Mouse (Mus musculus) kidney, postnatal 10 days (tissue): Measurements from ENCODE around the gene Dpp3.
"Not testable (repeated sequence)": the region's sequence is repeated elsewhere in the genome, so short reads cannot be mapped to it uniquely, and the experiment has no call there.

Source experiments
- DNase-seq: peaks from one replicate; pipeline ENCODE4 v3.0.0; 2021; ENCODE audit warnings: mixed read lengths

Dpp3 gene

DNA sequence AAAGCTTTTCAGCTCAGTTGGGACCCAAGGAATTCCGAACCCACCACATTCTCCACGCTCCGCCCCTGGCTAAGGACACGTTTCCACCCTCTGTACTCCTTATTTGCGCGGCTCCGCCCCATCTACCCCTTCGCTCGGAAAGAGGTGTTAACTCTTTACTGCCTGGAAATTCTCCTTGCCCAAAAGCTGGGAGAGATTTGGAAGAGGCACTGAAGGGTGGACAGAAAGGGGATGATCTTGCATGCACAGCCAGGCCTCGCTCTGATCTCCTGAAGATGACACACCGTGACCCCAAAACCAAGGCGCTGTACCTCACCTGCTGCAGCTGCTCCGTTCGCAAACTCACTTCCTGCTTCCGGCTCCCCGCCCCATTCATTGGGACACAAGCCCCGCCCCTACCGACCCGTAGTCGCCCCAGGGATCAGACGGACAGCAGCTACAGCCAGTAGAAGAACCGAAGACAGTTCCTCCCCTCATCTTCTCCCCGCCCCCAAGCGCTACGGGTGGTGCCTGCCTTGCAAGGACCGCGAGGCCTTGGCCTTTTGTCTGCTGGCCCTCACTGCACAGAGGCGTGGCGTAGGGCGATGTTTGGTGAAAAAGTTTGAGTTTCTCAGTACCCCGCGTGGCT, at the start of gene Dpp3:
TSS of gene Dpp3 (minus strand) at position 384 of the 628 bp plus-strand sequence.
- peak; percentile 100 for DNase-seq

DNA sequence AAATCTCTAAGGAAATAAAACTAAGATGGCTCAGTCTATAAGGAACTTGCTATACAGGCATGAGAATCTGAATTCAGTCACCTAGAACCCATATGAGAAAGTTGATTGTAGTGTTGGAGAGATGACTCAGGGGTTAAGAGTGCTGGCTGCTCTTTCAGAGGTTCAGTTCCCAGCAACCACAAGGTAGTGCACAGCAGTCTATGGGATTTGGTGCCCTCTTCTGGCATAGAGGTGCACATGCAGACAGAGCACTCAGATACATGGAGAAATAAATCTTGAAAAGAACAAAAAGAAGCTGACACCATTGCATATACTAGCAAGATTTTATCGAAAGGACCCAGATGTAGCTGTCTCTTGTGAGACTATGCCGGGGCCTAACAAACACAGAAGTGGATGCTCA, 40.1 kb upstream of the Dpp3 start:
- DNase-seq: no peak

DNA sequence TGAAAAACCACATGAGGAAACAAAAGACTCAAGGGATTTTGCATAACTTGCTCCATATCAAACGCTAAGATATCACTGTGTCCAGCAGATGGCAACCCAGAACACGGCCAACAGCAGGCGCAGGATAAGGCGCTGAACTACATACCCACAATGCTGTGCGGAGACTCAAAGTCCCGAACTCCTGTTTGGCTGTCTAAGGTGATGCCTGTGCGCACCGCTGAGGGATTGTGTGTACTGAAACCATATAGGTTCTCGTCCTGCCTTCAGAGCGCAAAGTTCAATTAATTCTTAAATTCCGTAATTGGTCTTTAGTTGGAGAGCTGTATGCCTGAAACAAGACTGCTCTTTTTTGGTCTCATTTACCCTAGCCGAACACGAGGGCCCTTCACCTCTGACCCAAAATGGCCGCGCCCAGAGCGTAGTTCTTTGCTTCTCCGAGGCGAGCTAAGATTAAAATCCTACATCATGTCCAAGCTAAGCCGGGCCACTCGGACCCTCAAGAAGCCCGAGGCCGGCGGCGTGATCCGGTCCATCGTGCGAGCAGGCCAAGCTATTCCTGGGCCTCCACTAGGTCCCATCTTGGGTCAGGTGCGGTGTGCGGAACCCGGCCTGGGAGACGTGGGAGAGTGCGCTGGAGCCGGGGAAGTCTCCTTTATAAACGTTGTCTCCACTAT, 34.0 kb upstream of the Dpp3 start, which contains the start of gene Mrpl11:
TSS of gene Mrpl11 (plus strand) at position 220 of the 674 bp plus-strand sequence.
- DNase-seq: peak; percentile 93

DNA sequence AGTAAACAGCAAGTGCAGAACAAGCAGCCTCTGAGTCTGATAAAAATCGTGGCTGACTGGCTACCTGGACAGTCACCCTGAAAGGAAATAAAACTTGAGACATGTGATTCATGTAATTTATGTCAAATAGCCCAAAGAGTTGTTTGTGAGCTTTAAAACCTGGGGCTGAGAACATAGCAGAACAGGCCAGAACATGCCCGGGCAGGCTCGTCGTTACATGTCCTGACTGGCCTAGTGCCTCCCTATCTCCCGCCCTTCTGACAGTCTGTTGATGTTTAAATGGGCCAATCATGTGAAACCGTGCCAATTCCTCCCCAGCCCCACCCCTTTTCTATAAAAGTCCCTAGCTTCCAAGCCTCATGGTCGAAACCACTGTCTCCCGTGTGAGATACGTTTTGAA, 20.6 kb upstream of the Dpp3 start:
- not testable (repeated sequence) for DNase-seq

DNA sequence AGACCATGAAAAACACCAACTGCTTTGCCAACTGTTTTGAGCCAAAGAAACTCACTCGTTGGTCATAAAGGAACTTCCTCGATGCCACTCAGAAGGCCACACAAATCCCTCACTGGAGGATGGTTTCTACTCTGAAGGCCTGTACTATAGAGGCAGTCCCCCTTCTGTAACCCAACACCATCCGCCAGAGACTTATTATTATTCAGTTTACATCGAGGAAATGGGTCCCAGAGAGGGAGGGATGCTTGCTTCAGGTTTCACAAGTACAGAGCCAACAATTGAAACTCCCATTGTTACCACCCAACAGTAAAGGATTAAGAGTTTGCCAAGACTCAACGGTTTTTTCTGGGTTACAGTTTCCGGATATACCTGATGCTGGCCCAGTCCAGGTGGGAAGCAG, 17.5 kb upstream of the Dpp3 start:
- no peak for DNase-seq

DNA sequence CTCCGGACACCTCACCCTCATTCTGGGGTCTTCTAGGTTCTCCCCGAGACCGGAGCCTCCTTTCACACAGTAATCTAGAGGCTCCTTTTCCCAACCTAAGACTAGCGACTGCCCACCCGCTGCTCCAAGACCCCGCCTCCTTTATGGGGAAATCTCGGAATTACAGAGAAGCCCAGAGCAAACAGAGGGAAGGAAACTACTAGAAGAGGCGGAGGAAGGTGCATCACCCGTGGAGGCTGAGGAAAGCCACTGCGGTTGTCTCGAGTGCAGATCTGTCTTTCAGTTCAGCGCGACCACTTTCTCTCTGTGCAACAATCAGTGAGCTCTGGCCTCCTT, 15.1 kb upstream of the Dpp3 start:
- no peak for DNase-seq

DNA sequence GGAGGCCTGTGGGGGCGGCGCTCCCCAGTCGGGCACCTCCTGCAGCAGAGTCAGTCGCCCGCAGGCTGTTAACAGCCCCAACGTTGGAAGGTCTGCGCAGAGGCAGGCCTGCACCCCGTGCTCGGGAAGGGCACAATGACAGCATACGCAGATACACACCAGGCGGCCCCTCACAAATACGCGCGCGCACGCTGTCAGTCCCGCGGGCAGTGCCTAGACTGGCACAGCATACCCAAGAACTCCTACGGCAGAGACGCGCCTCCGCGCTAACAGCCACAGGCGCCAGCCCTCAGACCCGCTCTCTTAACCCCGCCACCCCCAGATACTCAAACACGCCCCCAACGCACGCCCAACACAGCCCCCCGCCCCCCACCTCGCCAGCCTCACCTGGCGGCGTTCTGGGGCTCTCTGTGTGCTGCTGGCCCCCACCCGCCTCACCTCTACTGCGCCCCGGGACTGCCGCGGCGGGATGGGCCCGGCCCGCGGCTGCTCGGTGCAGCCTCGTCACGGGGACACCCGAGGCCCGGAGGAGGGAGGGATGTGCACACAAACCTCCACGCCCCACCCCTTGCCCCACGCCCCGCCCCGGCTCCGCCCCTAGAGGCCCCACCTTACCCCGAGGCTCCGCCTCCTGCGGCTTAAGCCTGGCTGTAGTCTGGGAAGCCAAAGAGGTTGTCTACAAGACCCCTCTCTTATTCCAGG, 14.6 kb upstream of the Dpp3 start, which contains the start of gene Peli3:
TSS of gene Peli3 (minus strand) at position 577 of the 702 bp plus-strand sequence.
- DNase-seq: peak; percentile 92

DNA sequence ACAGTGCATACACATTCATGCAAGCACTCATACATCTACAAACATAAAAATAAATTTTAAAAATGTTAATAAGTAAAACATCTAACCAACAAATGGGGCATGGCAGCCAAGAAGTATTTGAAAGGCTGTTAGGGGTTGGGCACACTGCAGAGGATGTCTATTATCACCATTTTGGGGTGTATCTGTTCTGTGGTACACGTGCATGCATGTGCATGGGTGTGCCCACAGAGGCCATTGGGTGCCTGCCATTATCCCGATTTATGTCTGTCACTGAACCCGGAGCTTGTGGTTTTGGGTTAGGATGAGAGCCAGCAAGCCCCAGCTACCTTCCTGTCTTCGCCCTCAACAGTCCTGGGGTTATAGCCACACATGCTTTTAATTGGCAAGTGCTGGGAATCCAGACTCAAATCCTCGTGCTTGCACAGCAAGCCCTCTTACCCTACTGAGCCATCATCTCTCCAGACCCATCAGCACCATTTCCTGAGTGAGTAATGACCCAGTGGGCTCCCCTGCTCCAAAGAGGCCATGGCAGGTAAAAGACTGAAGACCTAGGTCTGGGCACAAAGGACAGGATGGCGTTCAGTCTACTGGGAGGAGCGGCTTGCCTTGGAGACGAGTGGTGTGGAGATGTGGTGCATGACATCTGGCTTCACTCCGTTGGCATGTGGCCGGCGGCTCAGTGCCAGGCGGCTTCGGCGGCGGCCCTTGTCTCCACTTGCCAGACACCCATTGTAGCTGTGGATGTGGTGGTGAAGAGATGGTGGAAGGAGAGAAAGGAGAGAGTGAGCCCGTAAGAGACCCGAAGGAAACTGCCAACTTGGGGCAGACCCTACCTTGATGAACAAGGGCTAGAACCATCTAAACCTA, 9.6 kb upstream of the Dpp3 start:
- no peak for DNase-seq

DNA sequence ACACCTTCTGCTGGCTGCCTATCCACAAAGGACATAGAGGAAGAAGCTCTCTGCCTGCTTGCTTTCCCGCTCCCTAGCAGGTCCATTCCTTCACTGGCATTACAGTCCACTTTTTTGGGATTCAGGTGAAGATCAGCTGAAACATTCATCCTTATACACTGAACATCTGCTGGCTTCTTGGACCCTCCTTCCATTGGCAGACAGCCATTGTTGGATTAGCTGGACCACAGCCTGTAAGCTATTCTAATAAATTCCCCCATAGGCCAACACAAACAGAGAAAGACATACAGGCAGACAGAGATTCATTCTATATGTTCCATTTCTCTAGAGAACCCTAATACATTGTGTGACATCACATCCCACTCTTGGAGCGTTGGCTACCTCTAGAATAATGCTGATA, 8.8 kb upstream of the Dpp3 start:
- DNase-seq: no peak

DNA sequence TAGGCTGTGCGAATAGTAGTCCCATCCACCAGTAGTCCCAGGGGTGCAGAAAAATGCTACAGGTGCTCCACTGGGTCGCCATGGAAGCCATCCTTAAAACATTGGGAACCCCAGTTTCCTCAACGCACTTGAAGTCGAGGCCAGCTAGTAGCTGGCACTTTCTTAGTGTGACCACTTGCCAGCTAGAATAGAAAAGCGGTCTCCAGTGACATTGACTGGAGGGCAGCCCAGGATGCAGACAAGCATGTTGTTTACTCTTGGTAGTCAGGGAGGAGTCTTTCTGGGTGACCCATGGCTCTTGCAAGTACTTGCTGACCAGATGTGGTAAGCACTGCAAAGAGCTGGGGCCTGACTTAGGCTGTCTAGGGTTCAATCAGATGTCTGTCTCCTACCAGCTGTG, 694 bp upstream of the Dpp3 start:
- no peak for DNase-seq

DNA sequence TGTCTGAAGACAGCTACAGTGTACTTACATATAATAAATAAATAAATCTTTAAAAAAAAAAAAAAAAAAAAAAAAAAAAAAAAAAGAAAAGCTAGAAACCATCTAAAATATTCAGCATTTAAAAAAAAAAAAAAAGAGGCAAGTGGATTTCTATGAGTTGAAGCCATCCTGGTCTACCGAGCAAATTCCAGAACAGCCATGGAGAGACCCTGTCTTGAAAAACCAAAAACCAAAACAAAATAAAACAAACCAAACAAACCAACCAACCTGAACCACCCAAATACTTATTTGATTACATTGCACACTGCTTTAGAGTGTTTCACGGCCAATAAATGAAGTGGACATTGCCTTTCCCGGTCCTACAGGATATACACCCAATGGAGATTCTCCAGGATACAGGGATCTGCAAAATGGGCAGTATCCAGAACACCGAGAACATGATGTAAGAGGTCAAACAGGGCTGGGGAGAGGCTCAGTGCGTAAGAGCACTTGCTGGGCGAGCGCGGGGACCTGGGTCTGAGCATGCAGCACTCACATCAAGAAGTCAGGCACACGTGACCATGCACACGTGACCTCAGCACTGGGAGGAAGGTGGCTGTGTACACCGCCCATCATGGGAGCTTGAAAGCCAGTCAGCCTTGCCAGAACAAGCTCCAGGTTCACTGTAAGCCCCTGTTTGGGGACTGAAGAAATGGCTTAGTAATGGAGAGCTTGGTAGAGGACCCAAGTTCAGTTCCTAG, 2.8 kb downstream of the Dpp3 start:
- no peak for DNase-seq

DNA sequence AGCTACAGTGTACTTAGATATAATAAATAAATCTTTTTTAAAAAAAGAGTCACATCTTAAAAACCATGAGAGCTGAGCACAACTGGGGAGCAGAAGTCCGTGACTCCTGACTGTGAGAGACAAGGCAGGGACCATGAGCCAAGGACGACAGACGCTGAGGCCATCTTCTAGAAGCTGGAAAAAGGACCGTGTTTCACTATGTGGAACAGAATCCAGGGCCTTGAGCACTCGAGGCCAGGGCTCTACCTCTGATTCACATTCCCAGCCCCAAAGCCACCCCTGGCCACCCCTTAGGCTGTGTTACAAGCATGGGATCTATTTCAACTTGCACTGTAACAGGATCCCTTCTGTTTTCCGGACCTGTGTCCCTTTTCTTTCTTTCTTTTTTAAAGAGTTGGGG, 8.4 kb downstream of the Dpp3 start:
- DNase-seq: no peak

DNA sequence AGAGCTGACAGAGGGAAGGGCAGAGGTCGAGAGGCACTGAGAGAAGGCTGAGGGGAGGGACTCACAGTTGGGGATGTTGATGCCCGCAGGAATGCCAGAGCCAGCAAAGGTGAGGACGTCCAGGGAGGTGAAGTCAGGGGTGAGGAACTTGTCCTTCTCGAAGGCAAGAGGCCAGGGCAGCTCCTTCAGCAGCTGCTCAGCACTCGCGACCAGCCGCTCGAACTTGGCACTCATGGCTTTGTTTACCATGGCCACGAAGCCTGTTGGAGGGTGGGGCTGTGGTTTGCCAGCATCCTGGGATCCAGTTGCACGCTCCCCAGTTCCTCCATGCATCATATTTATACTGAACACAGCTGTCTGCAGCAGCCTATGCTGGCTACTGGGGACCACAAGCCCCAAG, 11.3 kb downstream of the Dpp3 start:
- DNase-seq: no peak

DNA sequence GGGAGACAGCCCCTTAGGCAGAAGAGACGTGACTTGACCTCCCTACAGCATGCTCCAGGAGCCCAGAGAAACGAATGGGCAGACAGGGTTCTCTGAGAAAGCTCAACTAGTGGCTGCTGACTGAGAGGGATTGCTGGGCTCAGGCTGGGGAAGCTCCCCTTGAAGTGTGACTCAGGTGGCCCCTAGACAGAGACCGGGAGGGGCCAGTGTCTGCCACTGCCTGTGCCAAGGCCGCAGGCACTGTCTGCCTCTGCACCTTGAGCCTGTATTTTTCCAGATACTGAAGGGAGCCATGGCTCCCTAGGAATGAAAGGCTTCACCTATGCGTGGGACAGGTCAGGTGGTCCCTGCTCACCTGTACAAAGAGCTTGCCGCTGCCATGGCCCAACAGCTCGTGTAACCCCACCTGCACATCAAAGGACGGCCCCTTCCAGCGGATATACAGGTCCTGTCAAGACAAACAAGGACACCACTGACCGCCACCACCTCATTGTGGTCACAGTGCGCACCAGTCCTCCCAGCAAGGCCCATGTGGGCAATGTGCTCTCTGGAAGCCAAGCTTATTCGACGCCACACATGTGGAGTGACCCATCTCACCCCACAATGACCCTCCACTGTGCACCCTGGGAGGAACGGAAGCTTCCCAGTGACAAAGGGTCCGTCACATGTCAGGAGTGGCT, 12.0 kb downstream of the Dpp3 start:
- DNase-seq: no peak

DNA sequence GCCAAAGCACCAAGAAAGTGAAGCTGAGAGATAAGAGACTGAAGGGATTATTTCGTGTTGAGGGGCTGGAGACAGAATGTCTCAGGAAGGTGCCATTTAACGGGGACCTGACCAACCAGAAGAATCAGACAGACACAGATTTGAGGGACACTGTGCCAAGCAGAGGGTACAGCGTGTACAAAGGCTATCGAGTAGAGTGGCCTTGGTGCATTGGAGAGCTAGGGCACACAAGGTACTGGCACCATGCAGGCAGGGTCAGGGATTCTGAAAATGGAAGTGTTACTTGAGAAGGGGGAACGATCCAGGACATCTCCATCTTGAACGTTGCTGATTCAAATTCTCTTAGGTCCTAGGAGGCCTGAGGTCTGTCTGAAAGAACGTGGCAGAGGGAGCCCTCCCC, 18.7 kb downstream of the Dpp3 start:
- no peak for DNase-seq

DNA sequence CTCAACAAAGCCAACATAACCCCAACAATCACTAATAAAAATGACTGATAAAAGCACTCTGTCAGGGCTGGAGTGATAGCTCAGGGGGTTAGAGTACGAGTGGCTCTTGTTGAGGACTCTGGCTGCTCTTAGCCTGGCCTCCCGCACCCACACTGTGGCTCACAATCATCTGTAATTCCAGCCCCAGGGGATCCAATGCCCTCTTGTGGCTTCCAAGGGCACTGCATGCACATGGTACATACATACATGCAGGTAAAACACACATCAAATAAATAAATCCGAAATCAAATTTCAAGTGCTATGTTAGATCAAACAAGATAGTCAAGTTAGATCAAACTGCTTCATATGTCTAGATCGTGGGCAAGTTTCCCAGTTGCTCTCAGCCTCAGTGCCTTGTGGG, 20.0 kb downstream of the Dpp3 start:
- peak; percentile 59 for DNase-seq

DNA sequence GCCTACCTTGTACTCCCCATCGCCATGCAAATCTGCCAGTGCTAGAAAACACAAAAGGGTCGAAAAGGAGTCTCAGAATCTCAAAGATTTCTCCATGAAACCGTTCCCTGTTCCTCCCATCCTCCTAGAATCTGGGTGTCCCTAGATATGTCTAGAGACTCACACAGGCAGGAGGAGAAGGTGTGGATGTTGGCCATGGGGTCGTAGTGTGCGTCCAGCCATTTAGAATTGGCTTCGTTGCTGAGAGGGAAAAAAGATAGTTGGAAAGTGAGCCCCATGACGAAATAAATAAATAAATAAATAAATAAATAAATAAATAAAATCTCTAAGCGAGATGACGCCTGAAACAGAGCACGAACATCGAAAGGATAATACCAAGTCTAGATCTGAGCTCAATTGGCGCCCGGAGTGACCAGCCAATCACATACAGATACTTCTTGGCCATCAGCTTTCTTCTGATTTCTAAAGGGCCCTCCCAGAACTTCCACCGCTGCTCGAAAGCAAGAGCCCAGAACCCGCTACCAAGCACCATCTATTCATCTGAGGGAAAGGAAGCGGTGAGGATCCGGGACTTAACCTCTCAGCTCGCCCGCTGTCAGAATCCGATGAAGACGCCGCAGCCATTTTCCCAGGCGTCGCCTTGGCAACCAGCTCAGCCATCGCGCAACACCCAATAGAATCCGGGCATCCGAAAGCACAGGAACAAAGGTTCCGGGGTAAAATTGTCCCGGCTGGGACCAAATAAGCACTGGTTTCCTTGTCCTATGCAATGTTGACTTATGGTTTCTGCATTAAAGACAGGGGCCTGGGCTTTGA, 21.9 kb downstream of the Dpp3 start, which contains the start of gene Bbs1:
TSS of gene Bbs1 (minus strand) at position 650 of the 816 bp plus-strand sequence.
- peak; percentile 88 for DNase-seq

DNA sequence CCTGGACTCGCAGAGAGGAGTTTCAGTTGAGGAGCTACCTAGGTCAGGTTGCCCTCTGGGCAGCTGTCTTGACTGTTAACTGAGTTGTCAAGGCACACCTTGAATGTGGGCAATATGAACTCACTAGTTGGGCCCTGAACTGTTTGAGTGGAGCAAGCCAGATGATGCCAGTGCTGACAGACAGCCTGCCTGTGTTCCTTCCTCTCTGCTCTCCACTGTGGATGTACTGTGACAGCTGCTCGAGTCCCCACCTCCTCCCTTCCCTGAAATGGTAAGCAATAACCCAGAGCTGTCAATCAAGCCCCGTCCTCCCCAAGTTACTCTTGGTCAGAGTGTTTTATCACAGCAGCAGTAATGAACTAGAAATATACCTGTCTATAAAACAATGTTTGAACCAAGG, 28.2 kb downstream of the Dpp3 start:
- DNase-seq: no peak

DNA sequence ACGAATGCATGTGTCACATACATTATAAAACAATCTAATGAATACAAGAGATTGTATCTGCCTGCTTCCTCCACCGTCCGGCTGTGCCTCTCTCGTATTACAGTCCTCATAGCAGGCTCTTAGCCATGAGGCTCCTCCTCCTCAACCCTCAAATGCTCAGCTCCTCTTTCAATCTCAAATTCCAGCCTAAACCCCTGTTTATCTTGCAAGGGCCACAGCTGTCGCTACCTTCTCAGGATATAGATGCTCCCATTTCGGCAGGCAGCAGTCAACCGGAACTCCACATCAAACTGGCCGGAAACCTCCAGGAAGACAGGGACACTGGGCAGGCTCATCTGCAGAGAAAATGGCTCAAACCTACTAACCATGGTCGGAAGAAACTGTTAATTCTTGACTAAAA, 29.1 kb downstream of the Dpp3 start:
- no peak for DNase-seq

DNA sequence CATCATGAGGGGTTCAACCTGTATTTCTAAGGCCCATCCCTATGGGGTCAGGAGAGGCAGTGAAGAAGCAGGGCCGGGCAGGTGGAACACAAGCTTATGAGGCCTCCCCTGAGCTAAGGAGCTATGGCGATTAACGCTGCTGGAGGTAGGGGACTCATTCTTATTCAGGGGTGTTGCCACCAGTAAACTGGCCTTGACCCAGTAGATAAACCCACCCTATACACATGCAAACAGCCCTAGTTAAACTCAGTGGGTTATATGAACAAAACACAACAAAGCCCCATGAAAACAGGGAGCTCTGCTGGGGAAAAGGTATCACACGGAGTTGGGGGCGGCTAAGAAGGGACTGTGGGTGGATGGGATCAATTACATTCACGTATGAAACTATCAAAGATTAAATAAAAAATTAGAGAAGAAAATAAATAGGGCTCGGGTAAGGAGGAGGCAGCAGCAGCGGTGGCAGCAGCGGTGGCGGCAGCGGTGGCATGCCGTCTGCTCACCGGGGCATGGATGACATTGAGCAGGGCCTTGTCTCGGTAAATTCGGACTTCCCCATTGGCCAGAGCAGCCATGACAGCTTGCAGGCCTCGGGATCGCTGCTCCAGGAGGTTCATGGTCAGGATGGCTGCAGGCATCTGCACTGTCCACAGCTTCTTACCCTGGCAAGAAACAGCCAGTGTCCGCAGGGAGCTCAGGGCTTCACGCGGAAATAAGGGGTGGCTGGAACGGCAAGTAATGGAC, 31.1 kb downstream of the Dpp3 start:
- DNase-seq: no peak
